Mouse (Mus musculus) hindbrain, embryonic 12.5 days (tissue): ENCODE results near the gene Csnk1d. TPM values are rescaled to one million over a fixed set of nuclear protein-coding genes. Genes with fewer than 3 reads are reported as not detected.
A peak's percentile ranks its signal among the peaks of the same experiment; 100 is the strongest.

Experiments
- ATAC-seq: fragments of 200-750 bp; cut with Nextera tagmentation; 2 replicates; pipeline ENCODE4 v1.8.0; 2017; ENCODE audit warnings: moderate TSS enrichment; ENCODE audit not compliant: low FRiP score
- H3K27ac ChIP-seq: fragments of 300-500 bp; sonication (generic); 2 replicates; pipeline ENCODE4 v1.5.1; 2016; ENCODE audit warnings: mild to moderate bottlenecking
- H3K27me3 ChIP-seq: fragments of 300-500 bp; sonication (generic); 2 replicates; pipeline ENCODE4 v1.6.1; 2016; ENCODE audit warnings: mild to moderate bottlenecking
- H3K36me3 ChIP-seq: fragments of 300-500 bp; sonication (generic); 2 replicates; pipeline ENCODE4 v1.6.1; 2016; ENCODE audit warnings: mild to moderate bottlenecking
- H3K4me1 ChIP-seq: fragments of 300-500 bp; sonication (generic); 2 replicates; pipeline ENCODE4 v1.6.1; 2016
- H3K4me2 ChIP-seq: fragments of 300-500 bp; sonication (generic); replicated peaks from 2 replicates; pipeline ENCODE4 v1.6.1; 2016; ENCODE audit warnings: mild to moderate bottlenecking
- H3K4me3 ChIP-seq: fragments of 300-500 bp; sonication (generic); 2 replicates; pipeline ENCODE4 v1.5.1; 2016; ENCODE audit warnings: mild to moderate bottlenecking
- H3K9ac ChIP-seq: fragments of 300-500 bp; sonication (generic); 2 replicates; pipeline ENCODE4 v1.6.1; 2016; ENCODE audit warnings: mild to moderate bottlenecking, moderate library complexity
- H3K9me3 ChIP-seq: fragments of 300-500 bp; sonication (generic); replicated peaks from 2 replicates; pipeline ENCODE4 v1.6.1; 2016; ENCODE audit warnings: mild to moderate bottlenecking
- whole genome bisulfite sequencing: fragments of 180-500 bp; shearing (Covaris S2); methylation state at CpG from one replicate; pipeline ENCODE4 v1.1.7; 2016; 5-methylcytosine and 5-hydroxymethylcytosine counted together
- polyA plus RNA-seq: library from polyadenylated mRNA; unstranded; fragments of >200 nt; fragmentation: Nextera tagmentation; extraction: Ambion mirVana; gene quantifications from 2 replicates; pipeline ENCODE4 v1.2.1, GENCODE M21; 2016

Csnk1d gene
- polyA plus RNA-seq, 1 experiment from 2014 or later, result 171 TPM

DNA sequence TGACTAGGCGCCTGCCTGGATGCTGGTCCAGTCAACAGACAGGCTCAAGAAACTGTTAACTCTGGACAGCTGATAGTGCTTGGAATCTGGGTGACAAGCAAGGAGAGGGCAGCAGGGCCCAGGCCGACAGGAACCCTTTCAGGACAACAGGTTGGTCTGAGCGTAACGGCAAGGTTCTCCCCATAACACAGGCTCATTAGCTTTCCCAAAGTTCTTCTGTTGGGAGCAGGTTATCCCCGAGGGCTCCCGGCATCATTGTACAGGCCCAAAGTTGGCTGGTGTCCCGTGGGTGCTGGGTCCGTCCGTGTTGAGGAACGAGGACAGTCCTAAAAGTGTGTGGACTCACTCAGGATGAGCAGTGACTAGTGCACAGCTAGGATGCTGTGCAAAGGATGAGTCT is 41.3 kb downstream of the Csnk1d start:
- peaks cover 29% of the 10 kb centered on the region for H3K27me3 ChIP-seq
- ATAC-seq, result no peak
- 6% methylated on average over 10 of the region's 10 CpGs for WGBS
- H3K4me1 ChIP-seq, result peaks cover 36% of the 10 kb centered on the region
- H3K4me3 ChIP-seq, result peak overlapping the region; percentile 41
- no peak overlapping the region for H3K27ac ChIP-seq
- peak overlapping the region; percentile 63 for H3K4me2 ChIP-seq
- no peak overlapping the region for H3K9ac ChIP-seq
- 0 out of 2 replicates have a peak, but pooled peaks cover 3% of the 10 kb centered on the region for H3K36me3 ChIP-seq
- H3K9me3 ChIP-seq, result no peaks in the 10 kb centered on the region

DNA sequence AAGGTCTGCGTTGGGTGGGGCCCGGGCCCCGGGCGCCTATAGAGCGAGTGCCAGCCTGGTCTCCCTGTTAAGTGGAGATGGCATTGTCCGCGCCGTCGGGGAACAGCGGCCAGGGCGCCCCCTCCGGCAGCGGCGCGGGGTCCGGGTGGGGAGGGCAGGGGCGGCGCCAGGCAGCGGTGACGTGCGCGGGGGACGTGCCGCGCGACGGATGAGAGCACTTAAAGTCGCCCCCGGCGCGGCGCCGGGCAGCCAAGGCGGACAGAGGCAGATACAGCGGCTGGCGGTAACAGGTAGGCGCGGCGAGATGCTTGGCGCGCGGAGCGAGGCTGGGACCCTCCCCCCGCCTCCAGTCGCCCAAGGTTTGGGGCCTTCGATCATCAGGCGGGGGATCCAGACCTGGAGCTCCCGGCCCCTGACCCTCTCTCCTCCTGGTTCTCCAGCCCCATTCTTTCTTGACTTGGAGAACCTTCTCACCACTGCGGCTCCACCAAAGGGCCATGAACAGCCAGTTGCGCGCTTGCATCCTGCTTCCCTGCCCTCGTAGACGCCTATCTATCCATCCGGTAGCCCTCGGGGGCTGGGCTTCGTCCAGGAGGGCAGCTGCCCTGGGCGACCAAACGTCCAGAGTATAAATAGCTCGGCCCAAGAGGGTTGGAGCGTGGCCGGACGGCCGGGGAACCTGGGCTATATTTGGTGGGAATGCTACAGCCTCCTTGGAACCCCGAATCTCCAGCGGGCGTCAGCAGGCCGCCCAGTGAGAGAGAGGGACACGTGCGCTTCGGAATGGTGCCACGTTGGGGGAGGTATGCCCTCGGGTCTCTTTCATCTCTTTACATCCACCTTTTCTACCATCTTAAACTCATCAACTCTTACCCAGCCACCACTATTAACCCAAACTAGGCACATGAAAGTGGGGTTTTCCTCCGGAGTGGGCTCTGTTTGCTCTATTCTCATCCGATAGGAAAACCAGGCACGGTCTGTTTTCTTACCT is 42.0 kb downstream of the Csnk1d start:
- Histone ChIP-seq H3K9me3 (no peaks in the 10 kb centered on the region), H3K4me1 (peaks cover 36% of the 10 kb centered on the region), H3K27ac (no peak overlapping the region), H3K4me2 (peak overlapping the region; percentile 63), H3K36me3 (0 out of 2 replicates have a peak, but pooled peaks cover 3% of the 10 kb centered on the region), H3K4me3 (peak overlapping the region; percentile 41), H3K9ac (peak overlapping the region; percentile 53), H3K27me3 (peaks cover 29% of the 10 kb centered on the region)
- no peak for ATAC-seq
- 1% methylated on average over 74 of the region's 75 CpGs for WGBS

DNA sequence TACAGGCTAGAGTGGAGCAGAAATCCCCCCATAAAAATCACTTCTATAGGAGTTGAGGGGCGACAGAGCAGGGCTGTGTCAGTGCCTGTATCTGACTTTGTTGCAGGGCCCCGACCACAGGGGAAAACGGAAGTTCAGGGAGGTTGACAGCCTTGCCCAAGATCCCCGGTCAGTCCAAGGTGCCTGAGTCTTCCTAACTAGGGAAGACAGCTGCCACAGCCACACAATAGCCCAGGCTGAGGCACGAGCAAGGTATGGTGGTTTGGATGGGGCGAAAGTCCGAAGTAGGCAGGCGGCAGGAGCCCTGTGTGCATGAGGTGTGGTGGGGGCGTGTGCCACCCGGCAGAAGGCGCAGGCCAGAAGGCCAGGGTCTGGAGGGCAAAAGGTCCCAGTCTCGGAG is 42.8 kb downstream of the Csnk1d start, which contains the start of gene Slc16a3:
Gene Slc16a3, plus strand, starts transcription at position 153 of the 400 bp plus-strand sequence.
- ATAC-seq, result no peak
- WGBS, result 33% methylated on average over 12 of the region's 12 CpGs
- peaks cover 36% of the 10 kb centered on the region for H3K4me1 ChIP-seq

DNA sequence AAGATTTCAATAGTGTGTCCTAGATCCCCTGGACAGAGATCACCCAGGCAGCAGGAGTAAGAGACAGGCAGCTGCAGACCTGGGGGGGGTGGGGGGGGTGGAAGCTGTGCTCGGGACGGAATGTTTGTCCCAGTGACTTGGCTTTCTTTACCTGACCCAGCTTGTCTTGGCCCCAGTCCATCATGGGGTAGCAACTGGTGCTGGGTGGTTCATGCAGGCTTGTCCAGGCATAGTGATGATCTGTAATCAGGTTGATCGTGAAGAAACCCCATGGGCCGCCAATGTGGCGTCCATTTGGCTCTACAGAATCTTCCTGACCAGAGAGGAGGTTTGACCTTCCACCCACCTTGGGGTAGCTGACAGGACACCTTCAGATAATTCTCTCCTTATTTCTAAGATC is 45.2 kb downstream of the Csnk1d start:
- no peak overlapping the region for H3K4me2 ChIP-seq
- peaks cover 21% of the 10 kb centered on the region for H3K4me1 ChIP-seq
- WGBS, result 93% methylated on average over 5 of the region's 5 CpGs
- no peak overlapping the region for H3K27ac ChIP-seq
- ATAC-seq, result no peak
- H3K4me3 ChIP-seq, result no peak overlapping the region
- no peaks in the 10 kb centered on the region for H3K9me3 ChIP-seq
- H3K36me3 ChIP-seq, result no peaks in the 10 kb centered on the region
- no peak overlapping the region for H3K9ac ChIP-seq
- H3K27me3 ChIP-seq, result peaks cover 29% of the 10 kb centered on the region

More for the DNA sequence above, 42.8 kb downstream of the Csnk1d start, which contains the start of gene Slc16a3:
- H3K27me3 ChIP-seq, result peaks cover 29% of the 10 kb centered on the region
- H3K9me3 ChIP-seq, result no peaks in the 10 kb centered on the region
- peak within 1 kb of the TSS; percentile 63 for H3K4me2 ChIP-seq
- no peaks in the 10 kb centered on the region for H3K36me3 ChIP-seq
- H3K9ac ChIP-seq, result peak within 1 kb of the TSS; percentile 53
- H3K27ac ChIP-seq, result no peak within 1 kb of the TSS
- peak within 1 kb of the TSS; percentile 41 for H3K4me3 ChIP-seq

DNA sequence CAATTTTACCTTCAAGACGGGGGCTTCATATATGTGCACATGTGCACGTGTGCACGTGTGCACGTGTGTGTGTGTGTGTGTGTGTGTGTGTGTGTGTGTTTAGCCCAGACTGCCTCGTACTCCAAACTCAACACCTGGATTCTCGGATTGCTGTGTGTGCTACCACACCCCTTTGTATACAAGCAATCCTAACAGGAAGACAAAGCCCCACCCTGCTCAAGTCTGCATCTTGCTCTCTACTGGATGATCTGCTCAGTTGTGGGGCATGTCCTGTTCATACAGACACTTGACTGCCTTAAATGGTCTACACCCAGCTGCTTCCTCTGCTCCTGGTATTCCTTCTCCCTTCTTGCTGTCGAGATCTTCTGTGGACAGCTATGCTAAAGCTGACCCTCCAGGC is 45.9 kb downstream of the Csnk1d start:
- Histone ChIP-seq H3K36me3 (no peaks in the 10 kb centered on the region), H3K9ac (no peak overlapping the region), H3K27ac (no peak overlapping the region), H3K4me2 (no peak overlapping the region), H3K9me3 (no peaks in the 10 kb centered on the region), H3K4me1 (peaks cover 16% of the 10 kb centered on the region), H3K4me3 (no peak overlapping the region), H3K27me3 (peaks cover 26% of the 10 kb centered on the region)
- 86% methylated on average over 7 of the region's 7 CpGs for WGBS
- no peak for ATAC-seq

DNA sequence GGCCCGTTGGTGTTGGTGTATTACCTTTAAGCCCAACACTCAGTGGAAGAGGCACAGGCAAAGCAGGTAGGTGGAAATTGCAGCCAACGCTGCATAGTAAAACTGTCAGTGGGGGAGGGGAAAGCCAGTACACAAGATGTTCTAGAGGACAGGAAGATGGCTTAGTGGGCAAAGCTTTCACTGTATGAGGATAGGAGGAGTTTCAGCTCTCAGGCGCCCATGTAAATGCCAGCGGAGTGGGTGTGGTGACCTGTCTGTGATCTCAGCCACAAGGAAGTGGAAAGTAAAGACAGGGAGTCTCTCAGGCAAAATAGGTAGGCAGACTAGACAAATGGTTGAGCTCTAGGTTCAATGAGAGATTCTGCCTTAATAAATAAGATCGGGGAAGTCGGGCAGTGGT is 50.2 kb downstream of the Csnk1d start:
- Histone ChIP-seq H3K4me2 (no peak overlapping the region), H3K27ac (no peak overlapping the region), H3K4me3 (no peak overlapping the region), H3K4me1 (no peaks in the 10 kb centered on the region), H3K36me3 (no peaks in the 10 kb centered on the region), H3K9ac (no peak overlapping the region), H3K27me3 (no peaks in the 10 kb centered on the region), H3K9me3 (no peaks in the 10 kb centered on the region)
- WGBS, result 88% methylated on average over 6 of the region's 6 CpGs
- ATAC-seq, result no peak

DNA sequence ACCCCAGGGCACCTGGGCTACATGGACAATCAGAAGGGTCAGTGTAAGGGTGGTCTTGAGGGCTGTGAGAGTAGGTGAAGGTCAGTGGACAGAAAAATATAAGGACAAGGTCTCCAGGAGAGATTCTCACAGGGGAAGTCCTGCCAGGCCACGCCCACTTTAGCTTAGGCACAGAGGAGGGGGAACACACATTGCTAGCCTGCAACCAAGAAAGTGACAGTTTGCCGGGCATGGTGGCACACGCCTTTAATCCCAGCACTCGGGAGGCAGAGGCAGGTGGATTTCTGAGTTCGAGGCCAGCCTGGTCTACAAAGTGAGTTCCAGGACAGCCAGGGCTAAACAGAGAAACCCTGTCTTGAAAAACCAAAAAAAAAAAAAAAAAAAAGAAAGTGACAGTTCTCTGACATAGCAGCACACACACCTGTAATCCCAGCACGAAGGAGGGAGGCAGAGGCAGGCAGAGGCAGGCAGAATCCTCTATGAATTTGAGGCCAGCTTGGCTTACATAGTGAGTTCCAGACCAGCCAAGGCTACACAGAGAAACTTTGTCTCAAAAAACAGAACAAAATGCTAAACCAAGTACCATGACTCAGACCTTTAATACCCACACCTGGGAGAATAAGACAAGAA is 51.3 kb downstream of the Csnk1d start:
- Histone ChIP-seq H3K4me1 (no peaks in the 10 kb centered on the region), H3K27ac (no peak overlapping the region), H3K4me3 (no peak overlapping the region), H3K36me3 (no peaks in the 10 kb centered on the region), H3K4me2 (no peak overlapping the region), H3K9ac (no peak overlapping the region), H3K27me3 (no peaks in the 10 kb centered on the region), H3K9me3 (no peaks in the 10 kb centered on the region)
- ATAC-seq, result no peak
- 61% methylated on average over 6 of the region's 6 CpGs for WGBS

DNA sequence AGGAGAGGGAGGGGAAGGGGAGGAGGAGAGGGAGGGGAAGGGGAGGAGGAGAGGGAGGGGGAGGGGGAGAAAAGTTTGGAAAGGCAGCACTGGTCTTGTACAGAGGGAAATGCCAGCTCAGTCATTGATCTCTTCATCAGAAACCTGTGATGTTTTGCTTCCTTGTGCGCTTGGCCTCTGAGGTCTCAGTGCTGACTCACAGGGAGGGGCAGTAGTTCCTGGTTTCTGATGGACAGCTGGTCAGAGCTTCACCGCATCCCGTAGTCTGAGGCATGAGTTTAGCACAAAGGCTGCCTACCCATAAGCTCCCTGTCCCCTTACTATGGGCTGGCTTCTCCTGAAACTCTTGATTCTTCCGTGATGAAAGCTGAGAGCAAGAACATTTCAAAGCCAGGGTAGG is 52.3 kb downstream of the Csnk1d start:
- Histone ChIP-seq H3K9me3 (no peaks in the 10 kb centered on the region), H3K4me2 (no peak overlapping the region), H3K9ac (no peak overlapping the region), H3K4me1 (no peaks in the 10 kb centered on the region), H3K4me3 (no peak overlapping the region), H3K27me3 (no peaks in the 10 kb centered on the region), H3K36me3 (no peaks in the 10 kb centered on the region), H3K27ac (no peak overlapping the region)
- WGBS, result 42% methylated on average over 4 of the region's 4 CpGs
- ATAC-seq, result no peak

DNA sequence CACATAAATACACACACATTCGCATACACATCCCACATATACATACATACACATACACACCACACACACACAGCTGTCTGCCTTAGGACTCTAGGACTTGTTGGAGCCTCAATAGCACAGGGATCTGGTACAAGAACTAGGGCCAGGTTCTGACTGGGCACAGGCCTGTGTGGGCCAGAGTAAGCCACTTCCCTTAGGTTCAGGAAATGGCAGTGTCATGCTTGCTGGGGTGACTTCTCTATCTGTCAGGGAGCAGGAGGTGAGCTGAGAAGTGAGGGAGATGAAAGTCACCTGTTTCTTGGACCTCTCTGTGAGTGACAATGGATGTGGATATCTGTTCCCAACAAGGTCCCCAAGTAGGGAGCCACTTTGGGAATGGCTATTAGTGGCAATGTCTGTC is 53.2 kb downstream of the Csnk1d start:
- Histone ChIP-seq H3K9ac (no peak overlapping the region), H3K27me3 (no peaks in the 10 kb centered on the region), H3K9me3 (no peaks in the 10 kb centered on the region), H3K36me3 (no peaks in the 10 kb centered on the region), H3K4me3 (no peak overlapping the region), H3K4me2 (no peak overlapping the region), H3K4me1 (peaks cover 1% of the 10 kb centered on the region), H3K27ac (no peak overlapping the region)
- 92% methylated on average over 1 of the region's 1 CpGs for WGBS
- no peak for ATAC-seq

DNA sequence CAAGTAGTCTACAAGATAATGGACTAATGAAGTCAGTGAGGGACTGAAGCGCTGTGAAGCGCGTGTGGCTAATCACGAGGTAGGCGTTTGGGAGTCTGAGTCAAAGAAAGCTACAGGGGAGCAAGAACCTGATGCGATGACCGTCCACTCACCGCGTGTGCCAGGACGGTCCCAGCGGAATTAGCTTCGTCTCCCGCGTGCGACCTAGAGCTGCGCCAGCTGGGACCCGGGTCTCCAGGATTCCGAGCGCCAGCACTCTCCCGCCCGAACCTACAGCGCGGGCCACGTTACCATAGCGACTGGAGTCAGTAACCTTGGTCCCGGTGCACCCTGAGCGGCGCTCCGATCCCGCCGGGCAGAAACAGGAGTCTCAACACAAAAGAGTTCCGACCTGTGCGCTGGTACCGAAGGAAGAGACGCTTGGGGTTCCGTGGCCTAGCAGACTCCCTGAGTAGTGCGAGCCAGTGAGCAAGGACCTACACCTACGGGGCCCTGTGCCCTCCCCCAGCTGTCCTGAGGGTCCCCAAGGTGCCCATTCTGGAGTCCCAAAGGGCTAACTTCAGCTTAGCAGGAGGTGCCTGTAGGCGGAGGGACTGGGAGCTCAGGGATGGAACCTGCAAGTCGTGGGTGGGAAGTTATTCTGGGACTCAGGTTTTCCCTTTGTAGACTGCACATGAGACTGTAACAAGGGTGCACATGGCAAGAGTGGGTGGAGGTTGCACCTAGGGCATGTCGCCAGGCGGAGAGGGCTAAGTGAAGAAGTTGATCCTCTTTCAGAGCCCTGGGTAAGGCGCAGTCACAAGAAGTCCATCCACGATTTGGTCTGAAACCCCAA is 58.3 kb downstream of the Csnk1d start, which contains the start of gene Ccdc57:
Gene Ccdc57, minus strand, starts transcription at position 309 of the 835 bp plus-strand sequence.
- Histone ChIP-seq H3K9ac (peak within 1 kb of the TSS; percentile 70), H3K27me3 (no peaks in the 10 kb centered on the region), H3K9me3 (no peaks in the 10 kb centered on the region), H3K36me3 (no peaks in the 10 kb centered on the region), H3K27ac (no peak within 1 kb of the TSS), H3K4me2 (peak within 1 kb of the TSS; percentile 80), H3K4me3 (peak within 1 kb of the TSS; percentile 62), H3K4me1 (peaks cover 3% of the 10 kb centered on the region)
- ATAC-seq, result peak; percentile 94
- 9% methylated on average over 44 of the region's 44 CpGs for WGBS

DNA sequence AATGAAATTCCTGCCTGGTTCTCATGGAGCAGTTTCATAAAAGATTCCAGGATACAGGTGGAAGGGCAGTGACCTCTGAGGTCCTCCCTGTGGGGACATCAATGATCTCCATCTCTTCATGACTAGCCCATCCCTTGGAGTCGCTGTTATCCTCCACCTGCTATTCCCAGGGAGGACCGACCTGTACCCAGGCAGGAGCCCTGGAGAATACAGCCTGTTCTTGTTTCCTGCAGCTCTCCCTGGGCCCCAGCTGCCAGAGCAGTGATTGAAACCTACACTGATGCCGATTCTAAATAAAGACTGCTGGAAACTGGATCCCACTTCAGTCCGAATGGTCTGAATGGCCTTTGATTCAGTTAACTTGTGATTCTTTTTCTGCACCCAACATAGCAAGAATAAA is 59.7 kb downstream of the Csnk1d start:
- Histone ChIP-seq H3K27ac (no peak overlapping the region), H3K9ac (no peak overlapping the region), H3K36me3 (no peaks in the 10 kb centered on the region), H3K4me3 (no peak overlapping the region), H3K4me1 (peaks cover 3% of the 10 kb centered on the region), H3K4me2 (no peak overlapping the region), H3K9me3 (no peaks in the 10 kb centered on the region), H3K27me3 (no peaks in the 10 kb centered on the region)
- 92% methylated on average over 4 of the region's 4 CpGs for WGBS
- no peak for ATAC-seq

DNA sequence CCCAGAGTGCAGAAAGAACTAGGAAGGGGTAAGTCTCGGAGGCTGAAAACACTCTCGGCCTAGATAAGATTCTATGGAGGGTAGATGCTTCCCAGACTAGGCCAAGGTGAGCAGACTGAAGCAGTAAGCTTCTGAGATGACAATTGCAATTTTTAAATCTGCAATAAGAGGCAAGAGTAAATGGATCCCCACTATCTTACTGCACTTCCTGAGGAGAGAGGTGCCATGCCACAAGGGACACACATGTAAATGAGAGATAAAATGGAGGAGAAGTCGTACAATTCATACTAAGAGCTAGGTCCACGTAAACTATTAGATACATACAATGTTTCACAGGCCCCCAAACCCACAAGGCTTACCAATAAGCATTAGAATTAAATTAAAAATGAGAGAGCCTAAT is 62.7 kb downstream of the Csnk1d start:
- Histone ChIP-seq H3K4me2 (no peak overlapping the region), H3K9me3 (no peaks in the 10 kb centered on the region), H3K27me3 (no peaks in the 10 kb centered on the region), H3K36me3 (peaks cover 10% of the 10 kb centered on the region; the same call in 1 of the 2 replicates), H3K4me3 (no peak overlapping the region), H3K9ac (no peak overlapping the region), H3K27ac (no peak overlapping the region), H3K4me1 (peaks cover 3% of the 10 kb centered on the region)
- ATAC-seq, result no peak
- 93% methylated on average over 4 of the region's 4 CpGs for WGBS
